Mouse (Mus musculus) right cerebral cortex, postnatal 14 days (tissue): ENCODE measurements at regions not wholly inside any gene's neighbourhood (a gene's known extent, or its start where the extent isn't known, plus 50 kb on each side); places are given as distances from the start of the nearest gene placed in this dataset.

Experiments used
- DNase-seq: peaks from one replicate; pipeline ENCODE4 v3.0.0; 2022

DNA sequence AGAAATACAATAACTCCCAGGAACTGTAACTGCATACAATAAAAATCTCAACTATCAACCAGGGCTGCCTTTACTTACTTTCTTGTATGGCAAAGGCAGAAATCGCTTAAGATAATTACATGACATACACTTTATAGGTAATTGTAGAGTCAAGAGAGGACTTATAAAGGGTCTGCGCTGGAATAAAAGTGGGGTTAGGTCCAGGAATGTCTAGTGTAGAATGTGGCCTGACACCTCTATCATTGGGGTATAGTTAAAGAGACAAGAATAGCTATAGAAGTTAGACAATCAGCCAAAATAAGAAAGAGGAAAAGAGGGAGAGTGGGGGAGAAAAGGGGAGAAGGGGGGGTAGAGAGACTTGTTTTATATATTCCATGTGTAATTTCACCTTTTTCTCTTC lies 144.8 kb upstream of the Gimd1 start:
- no peak for DNase-seq

DNA sequence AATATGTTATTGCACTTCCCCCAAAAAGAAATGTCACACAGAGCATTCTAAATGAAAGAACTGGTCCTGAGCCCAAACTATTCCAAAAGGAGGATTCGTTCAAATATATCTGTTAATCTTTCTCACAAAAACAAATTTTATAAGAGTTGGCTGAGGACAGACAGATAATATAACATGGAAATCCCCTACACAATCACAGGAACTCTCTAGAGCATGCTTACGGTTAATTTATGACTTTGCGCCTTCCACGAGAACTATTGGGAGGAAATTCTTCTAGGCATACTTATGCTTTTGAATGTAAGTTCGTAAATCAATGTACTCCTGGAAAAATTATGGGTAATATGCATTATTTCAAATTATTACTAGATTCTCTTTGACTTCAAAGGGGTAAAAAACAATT lies 144.1 kb upstream of the Gimd1 start:
- no peak for DNase-seq

DNA sequence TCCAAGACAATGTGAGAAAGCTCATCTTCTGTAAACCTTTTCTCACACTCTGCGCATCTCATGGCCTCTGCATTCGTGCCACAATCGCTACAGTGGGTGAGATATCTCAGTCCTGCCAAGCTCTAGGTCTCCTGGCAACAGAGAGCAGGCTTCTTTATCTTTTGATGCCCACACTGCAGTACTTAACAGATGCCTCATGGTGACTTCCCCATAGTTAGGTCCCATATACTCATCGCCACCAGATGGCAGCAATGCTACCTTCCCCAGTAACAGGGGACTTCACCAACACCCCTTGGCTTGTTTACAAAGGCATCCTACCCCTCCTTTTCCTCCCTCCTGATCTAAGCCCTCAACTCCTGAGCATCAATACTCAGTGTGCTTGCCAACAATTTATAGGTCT lies 123.5 kb upstream of the Gimd1 start:
- peak; percentile 60 for DNase-seq

DNA sequence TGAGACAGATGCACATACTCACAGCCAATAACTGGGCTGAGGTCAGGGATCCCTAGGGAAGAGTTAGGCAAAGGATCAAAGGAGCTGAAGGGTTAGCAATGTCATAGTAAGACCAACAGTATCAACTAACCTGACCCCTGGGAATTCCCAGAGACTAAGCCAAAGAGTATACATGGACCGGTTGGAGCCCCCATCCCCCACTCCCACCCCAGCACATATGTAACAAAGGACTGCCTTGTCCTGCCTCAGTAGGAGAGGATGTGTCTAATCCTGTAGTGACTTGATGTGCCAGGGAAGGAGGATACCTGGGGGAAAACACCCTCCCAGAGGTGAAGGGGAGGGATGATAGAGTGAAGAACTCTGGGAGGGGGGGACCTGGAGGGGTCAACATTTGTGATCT lies 119.4 kb upstream of the Gimd1 start:
- DNase-seq, result no peak

DNA sequence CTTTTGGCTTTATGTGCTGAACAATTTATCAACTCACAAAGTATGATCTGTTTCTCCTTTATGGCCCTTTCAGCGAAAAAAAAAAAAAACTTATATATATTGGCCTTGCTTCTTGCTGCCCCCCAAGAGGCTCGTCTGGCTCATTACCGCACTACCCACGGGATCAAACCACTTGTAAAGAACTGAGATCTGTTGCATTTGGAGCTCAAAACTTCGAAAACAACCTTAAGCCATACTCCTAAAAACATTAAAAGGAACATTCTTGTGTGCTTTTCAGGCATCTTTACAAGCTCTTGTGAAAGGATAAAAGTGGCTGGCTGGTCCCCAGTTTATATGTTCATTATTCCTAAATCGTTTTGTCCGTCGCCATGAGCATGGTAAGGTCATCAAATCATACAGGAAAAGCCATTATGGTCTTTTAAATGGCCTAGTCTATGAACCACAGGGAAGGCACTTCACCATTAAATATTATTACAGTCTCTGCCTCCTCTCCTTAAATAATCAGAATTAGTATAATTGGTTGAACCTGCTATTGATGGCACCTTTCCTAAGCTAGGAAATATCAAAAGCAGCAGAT lies 117.0 kb upstream of the Gimd1 start:
- no peak for DNase-seq

DNA sequence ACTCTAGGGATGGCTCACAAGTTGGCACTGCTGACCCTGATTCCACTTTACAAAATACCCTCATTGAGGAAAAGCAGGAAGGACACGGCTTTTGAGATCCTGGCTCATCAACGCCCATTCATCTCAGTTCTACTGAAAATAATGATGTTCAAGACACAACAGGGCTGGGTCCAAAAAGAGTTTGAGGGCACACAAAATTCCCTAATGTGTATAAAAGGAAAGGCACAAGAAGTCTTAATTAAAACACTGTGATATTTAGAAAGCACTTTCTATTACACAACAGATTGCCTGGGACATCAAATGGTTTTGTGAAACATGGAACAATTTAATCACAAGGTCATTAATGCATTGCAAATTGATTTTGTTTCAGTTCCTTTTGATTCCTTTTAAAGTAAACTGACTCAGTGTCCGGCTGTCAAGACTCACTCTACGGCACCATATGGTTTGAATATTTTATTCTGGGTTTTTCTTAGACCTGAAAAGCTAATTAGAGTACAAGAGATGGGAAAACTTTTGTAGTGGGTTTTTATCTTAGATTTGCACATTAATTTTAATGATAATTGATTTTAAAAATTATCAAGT lies 96.2 kb upstream of the Gimd1 start:
- no peak for DNase-seq

DNA sequence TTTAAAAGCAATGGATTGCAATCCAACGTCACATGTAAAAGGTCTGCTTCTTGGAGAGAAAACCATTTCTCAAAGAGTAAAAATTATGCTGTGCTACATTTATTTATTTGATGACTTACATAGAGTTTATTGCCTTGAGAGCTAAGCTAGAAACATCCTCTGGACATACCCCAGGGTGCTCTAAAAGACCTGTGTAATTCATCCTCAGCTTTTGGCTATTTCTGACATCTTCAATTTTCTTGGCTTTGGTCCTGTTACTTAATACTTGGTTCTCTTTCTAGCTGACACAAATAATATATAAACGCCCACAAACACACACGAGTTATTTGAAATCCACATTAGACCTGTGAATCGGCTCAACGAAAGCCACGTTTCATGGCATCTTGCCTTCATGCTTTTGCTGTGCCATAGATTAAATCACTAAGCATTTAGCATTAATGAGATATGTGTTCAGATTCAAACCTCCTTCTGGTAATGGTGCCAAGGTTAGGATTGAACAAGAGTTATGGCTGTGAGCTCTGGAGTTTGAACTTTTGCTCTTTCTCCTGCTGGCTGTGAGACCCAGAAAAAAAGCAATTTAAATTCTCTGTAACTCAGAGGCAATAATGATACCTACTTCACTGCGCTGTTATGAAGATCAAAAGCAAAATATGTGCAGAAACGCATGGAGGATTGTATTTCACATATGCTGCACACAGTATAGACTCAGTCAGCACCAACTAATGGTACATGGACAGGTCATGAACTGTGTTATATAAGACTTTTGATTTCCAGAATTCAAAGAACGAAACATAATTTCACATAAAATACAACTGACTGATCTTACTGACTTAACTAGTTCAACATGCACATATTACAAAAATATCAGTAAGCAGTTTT lies 89.6 kb upstream of the Gimd1 start:
- no peak for DNase-seq

DNA sequence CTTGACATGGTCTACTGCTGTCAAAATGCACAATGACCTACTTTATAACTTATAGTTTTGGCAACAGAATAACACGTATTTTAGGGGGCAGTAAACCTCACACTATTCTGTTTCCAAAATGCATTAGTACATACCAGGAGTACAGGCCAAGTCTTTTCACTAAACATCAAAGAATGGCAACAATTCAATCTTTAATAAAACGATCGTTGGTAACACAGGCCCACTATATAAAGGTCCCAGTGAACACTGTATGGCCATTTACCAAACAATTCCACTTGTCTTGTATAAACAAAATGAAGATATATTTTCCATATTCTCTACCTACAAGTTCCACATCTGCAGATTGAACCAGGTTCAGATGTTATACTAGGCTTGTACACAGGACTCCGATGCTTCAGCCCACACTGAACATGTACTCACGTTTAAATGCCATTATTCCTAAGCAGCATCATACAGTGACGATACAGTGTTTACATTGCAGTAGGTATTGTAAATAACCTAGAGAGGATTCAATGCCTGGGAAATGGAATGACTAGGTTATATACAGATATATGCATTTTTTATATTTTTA lies 78.3 kb upstream of the Gimd1 start:
- DNase-seq, result no peak

DNA sequence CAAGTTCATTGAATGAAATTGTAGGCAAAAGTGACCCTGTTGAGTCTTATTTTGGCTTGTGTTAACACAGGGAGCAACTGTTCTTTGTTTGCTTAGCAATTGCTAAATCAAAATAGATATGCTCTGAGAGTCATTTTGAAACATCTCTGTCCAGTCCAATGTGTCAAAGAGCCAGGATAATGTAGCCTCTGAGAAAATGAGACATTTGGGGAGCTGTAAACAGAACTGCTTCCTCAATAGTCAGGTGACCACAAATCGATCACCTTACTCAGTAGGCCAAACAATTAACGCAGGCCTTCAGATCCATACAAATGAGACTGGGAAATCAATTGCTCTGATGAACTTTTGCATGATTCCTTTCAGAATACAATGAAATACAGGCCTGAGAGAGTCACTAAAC lies 63.9 kb upstream of the Gimd1 start:
- no peak for DNase-seq

DNA sequence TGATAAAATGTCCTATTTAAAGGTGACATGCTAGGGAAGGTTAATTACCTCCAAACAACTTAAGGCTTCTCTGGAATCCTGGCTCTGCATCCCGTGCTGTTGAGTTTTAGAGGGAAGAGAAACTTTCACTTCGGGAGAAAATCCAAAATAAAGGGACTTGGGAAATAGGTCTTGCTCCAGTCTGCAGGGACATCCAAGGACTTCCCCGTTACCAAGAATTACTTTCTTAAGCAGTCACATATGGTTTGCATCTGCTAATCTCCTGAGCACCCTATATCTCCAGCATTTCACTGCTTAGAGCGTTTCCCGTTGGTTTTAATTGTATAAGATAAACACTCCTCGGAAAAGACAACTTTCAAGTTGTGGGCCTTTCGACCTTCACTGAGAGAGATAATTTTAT lies 63.3 kb upstream of the Gimd1 start:
- DNase-seq, result no peak
